Mouse (Mus musculus): ENCODE data around the gene Nav2. TPM values are rescaled to one million over a fixed set of nuclear protein-coding genes. Genes with fewer than 3 reads are reported as not detected.

Nav2 gene
- polyA plus RNA-seq, 1 experiment, result 30.3 TPM

DNA sequence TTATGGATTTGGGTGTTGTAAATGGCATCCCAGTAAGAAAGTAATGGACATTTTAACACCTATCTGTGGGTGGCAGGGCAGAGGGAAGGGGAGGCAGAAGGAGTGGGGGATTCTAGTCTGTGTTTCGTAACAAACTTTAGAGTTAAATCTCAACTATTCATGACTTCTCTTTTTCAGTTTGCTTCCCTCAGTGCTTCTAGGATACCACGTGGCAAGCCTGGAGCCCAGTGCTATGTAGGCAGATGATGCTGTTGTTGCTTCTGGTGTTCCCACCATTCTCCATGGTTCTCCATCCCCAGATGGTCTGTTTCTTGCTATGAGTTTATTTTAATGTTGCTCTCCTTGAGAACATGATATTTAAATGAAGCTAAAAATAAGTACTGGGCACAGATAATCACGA is 92.3 kb downstream of the Nav2 start:
- no peak for DNase-seq (ENCODE audit: low read depth)

GRCm38 (mm10) chr7:49004402-49004801 is 95.9 kb downstream of the Nav2 start:
- DNase-seq (ENCODE audit: low read depth), result no peak

DNA sequence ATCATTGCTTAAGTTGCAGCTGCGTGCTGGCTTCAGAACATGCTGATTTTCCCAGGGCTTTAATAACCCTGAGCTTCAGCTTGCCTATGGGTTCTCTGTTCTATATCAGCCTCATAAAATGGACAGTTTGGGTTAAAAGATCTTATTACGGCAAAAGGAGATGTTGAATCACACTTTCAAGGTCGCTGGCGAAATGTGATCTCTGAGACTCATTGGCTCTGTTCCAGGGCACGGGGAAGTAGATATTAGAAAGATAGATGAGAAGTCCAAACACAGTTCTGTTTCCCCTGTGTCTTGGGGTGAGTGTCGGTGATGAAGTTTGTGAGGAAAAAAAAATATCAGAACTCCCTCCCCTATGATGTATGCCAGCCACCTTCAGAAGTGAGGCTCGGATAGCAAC is 98.4 kb downstream of the Nav2 start:
- DNase-seq (ENCODE audit: low read depth), result no peak

- DNase-seq (ENCODE audit: low read depth), result no peak
Measured at GRCm38 (mm10) chr7:49010739-49011138, 102.2 kb downstream of the Nav2 start.

- DNase-seq (ENCODE audit: low read depth), result no peak
Measured at GRCm38 (mm10) chr7:49012027-49012426, 103.5 kb downstream of the Nav2 start.

GRCm38 (mm10) chr7:49014480-49014879 is 106.0 kb downstream of the Nav2 start:
- no peak for DNase-seq (ENCODE audit: low read depth)

GRCm38 (mm10) chr7:49015297-49015696 is 106.8 kb downstream of the Nav2 start:
- DNase-seq (ENCODE audit: low read depth), result no peak

DNA sequence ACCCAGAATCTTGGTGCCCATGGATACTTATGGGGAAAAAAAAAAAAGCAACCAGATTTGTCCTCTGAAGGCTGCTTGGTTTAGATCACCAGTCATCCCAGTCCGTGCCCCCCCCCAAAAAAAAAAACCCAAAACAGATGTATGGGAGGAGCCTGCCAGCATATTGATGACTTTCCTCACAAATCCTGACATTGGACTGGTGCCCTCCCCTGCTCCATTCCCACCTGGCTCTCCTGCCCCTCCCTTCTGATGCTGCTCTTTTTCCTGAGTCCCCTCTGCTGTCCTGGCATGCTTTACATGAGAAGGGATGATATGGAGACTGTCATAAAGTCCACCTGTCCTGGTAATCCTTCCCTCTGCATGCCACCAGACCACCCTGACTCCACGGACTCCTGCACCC is 107.6 kb downstream of the Nav2 start:
- DNase-seq (ENCODE audit: low read depth), result no peak

DNA sequence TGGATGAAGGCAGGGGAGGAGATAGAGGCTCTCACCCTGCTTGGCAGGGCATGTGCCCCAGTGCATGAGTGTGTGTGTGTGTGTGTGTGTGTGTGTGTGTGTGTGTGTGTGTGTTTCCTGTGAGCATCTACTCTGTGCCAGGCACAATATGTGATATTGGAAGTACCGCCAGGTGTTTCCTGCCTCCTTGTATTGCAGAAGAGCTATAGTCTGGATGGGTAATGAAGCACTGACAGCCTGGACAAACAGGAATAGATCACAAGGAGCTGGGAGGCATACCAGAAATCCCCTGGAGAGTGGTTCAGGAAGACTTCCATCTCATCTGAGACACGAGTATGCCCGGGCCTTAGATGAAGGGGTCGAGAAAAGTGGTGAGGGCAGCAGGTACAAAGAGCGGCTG is 109.3 kb downstream of the Nav2 start:
- no peak for DNase-seq (ENCODE audit: low read depth)

GRCm38 (mm10) chr7:49018478-49018914 is 110.0 kb downstream of the Nav2 start:
- no peak for DNase-seq (ENCODE audit: low read depth)

DNA sequence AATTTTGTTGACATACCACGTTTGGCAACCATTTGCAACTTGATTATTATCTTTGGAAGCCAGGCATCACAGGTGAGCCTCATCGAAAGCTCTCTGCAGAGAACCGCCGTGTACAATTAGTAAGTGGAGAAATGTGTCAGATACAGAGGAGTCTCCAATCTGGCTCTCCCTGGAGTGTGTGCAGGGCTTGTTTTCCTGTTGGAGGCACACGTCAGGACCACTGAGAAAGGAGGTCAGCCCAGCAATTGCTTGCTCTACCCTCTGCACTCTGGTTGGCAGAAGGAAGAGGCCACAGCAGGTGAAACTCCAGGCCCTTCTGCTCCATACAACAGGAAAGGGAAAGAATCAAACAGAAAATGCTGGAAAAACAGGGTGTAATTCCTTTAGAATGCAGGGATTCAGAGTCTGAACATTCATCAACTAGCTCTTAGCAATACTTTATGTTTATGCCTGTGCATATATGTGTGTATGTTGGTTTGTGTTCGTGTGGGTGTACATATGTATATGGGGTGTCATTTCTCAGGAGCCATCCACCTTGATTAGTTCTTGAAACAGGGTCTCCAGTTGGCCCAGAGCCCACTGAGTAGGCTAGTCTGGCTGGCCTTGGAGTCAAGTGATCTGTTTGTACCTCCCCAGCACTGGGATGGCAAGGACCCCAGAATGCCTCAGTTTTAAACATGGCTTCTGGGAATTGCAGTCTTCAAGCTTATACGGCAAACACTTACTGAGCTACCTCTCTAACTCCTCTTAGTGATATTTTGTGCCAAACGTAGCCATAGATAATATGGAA is 116.7 kb downstream of the Nav2 start:
- no peak for DNase-seq (ENCODE audit: low read depth)

DNA sequence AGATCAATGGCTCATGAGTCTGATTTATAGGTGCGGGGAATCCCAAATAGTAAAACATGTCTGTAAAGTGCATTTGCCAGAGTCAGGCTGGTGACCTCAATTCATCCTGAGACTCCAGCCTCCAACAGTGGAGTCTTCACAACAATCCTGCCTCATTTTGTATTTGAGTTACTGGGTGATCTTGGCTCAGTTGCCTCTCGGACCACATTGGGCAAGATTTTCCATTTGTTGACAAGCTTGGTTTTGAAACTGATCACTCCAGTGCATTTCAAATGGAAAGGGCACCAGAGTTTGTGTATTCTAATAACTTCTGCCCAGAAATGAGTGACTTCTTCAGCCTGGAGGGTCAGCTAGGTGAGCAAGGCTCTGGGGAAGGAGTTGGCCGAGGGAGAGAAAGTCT is 117.5 kb downstream of the Nav2 start:
- DNase-seq (ENCODE audit: low read depth), result no peak

DNA sequence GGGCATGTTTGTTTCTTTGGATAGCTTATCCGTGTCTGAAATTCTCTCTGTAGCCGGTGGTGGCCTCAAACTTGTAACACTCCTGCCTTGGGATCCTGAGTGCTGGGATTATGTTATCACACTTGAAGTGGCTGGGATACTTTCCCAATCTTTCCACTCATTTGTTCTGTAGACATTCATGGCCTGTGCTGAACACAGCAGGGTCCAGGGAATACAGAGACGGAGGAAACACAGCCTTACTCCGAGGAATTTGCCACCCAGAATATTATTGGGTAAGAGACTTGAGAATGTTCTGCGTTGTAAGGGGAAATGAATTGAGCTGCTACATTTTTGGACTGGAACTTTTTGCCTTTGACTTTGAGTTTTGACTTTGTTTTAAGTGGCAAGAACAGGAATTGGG is 118.0 kb downstream of the Nav2 start:
- no peak for DNase-seq (ENCODE audit: low read depth)

DNA sequence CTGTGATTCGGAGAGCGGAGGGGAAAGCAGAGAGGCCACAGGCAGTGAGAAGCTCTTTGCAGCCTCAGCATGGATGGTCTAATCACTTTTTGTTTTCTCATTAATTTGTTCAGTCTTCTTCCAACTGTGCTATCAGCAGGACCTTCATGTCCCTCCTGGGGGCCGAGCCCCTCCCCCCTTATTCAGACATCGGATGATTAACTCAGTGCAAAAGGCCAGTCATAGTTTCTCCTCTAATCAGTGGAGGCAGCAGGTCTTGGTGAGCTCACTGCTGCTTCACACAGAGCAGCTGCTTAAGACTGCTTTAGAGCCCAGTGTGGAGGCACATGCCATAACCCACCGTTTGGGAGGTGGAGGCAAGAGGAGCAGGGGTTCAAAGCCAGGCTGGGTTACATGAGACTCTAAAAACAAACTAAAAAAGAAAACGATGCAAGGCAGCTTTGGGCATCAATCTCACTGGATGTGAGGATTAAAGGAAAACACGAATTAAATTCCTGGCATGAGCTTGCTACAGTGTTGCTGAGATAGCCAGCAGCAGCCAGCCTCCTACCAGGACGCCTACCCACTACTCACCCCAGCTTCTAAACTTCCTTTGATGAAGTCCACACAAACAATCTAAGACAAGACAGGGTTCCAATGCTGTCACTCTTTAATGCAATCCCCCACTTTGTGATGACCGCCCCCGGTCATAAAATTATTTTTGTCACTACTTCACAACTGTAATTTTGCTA is 120.9 kb downstream of the Nav2 start:
- no peak for DNase-seq (ENCODE audit: low read depth)

- DNase-seq (ENCODE audit: low read depth), result no peak
Measured at GRCm38 (mm10) chr7:49032216-49032615, 123.7 kb downstream of the Nav2 start.

GRCm38 (mm10) chr7:49034253-49034652 is 125.7 kb downstream of the Nav2 start:
- no peak for DNase-seq (ENCODE audit: low read depth)

DNA sequence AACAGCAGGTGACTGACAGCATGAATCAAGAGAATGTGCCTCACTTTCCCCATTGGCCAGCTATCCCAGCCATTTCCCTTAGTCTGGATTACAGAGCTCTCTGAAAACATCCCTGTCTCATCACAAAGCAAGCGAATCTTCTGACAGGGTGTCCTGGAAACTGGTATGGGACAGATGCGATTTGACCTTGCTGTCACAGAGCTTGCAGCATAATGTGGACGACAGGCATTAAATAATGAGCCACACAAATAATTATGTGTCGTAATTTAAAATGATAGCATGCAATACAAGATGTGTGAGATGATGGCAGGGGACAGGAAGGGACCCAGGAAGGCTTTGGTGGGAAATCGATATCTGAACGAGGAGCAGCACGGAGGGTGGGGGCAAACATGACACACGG is 131.6 kb downstream of the Nav2 start:
- no peak for DNase-seq (ENCODE audit: low read depth)

- DNase-seq (ENCODE audit: low read depth), result no peak
Measured at GRCm38 (mm10) chr7:49041334-49042070, 133.0 kb downstream of the Nav2 start.

- no peak for DNase-seq (ENCODE audit: low read depth)
Measured at GRCm38 (mm10) chr7:49045499-49046346, 137.2 kb downstream of the Nav2 start.

DNA sequence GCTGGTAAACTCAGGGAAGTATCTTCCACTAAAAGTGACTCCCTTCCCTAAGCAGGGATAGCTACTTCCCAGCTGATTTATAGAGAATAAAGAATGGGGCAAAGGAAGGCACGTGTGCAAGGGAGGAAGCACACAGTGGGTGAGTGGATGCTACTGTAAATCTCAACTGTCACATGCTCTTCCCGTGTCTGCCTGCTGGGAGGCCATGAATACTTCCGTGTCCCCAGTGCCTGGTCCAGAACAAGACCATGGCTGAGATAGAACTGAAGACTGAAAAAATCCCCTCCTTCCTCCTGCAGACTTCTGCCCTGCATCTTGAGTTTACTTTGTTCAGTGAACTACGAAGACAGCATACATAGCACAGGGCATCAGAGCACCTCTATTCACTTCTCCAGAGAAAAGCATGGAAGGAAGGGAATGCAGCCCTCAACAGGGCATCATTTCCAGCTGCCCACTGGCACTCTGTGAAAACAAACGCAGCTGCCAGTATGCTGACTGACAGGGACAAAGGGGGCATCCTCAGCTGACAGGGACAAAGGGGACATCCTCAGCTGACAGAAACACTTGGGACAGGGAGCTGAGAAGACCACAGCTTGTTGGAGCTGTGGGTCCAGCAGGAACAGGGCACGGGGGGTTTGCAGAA is 138.0 kb downstream of the Nav2 start:
- no peak for DNase-seq (ENCODE audit: low read depth)

DNA sequence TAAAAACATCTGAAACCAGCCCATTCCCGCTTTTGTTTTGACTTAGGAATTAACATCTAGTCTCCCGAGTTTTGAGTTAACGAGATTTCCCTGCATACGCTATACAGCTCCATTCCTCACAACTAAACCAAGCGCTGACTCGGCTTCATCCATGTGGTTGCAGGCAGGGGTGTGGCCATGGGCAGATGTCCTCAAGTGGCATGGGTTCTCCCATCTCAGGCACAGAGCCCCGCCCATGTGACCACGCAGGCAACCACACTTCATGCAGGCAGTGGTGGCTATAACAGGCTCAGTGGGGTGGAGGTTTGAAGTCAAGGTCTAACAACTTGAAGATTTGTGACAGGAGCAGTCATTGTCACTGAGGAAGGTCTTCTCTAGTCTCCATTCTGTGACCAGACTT is 138.8 kb downstream of the Nav2 start:
- DNase-seq (ENCODE audit: low read depth), result no peak
